Mouse (Mus musculus): ENCODE results near the gene Prkd2. TPM values are rescaled to one million over a fixed set of nuclear protein-coding genes. Genes with fewer than 3 reads are reported as not detected.
A peak's percentile ranks its signal among the peaks of the same experiment; 100 is the strongest.

Gene Prkd2
- polyA plus RNA-seq, 1 experiment from 2014 or later: 6.6 TPM

DNA sequence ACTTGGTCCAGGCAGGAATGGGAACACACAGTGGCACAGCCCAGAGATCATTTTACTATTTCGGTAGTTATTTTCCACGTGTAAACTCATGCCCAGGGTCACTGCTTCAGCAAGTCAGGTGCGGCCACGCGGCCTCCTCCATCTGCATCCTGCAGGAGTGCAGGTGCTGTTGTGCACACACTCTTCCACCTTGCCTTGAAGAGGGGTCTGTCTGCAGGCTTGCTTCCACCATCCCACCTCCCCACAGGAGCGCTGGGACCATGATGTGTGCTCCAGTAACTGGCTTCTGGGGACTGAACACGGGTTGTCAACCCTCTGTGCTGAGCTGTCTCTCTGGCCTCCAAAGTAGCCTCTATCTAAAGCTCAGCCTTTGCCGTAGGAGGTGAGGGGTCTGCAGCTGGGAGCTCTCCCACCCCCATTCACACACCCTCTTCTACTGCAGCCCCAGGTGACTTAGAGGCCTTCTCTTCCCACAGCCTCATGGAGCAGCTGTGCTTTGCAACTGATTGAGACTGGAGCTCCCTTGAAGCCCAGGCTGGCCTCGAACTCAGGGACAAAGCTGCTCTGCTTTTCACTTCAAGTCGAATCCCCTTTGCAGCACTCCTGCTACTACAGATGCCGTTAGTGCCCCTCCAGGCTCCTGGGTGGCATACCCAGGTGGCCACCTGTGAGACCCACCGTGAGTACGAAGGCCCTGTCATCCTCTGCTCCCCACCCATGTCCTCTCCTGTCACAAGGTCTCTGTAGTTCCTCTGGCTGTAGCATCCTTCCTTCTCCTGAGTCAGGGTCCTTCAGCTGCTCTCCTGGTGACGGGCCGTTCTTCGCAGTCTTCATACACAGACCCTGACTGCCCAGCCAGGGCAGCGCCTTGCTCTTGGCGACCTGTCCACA lies 72.0 kb downstream of the Prkd2 start:
- no peaks in the 10 kb centered on the region for H3K27me3 ChIP-seq (replicated peaks; ENCODE audit: control insufficient read depth, insufficient read depth, low read length)
- peaks cover 15% of the 10 kb centered on the region; the same call in 1 of the 2 replicates for H3K36me3 ChIP-seq (ENCODE audit: control insufficient read depth, insufficient read depth)
- no peak overlapping the region for H3K4me3 ChIP-seq (replicated peaks; ENCODE audit: low read length)
- no peak overlapping the region for H3K9ac ChIP-seq (replicated peaks; ENCODE audit: low read depth, low read length)
- WGBS: 83% methylated on average over 18 of the region's 18 CpGs
- H3K4me1 ChIP-seq (replicated peaks; ENCODE audit: control insufficient read depth, insufficient read depth, low read length): peaks cover 5% of the 10 kb centered on the region
- H3K4me2 ChIP-seq (ENCODE audit: low read length): no peak overlapping the region
- no peak overlapping the region for H3K27ac ChIP-seq (ENCODE audit: low read length)
- 0 out of 2 replicates have a peak, but pooled peaks have one; percentile 2 for ATAC-seq
- no peaks in the 10 kb centered on the region for H3K9me3 ChIP-seq (ENCODE audit: control insufficient read depth, low read length)

DNA sequence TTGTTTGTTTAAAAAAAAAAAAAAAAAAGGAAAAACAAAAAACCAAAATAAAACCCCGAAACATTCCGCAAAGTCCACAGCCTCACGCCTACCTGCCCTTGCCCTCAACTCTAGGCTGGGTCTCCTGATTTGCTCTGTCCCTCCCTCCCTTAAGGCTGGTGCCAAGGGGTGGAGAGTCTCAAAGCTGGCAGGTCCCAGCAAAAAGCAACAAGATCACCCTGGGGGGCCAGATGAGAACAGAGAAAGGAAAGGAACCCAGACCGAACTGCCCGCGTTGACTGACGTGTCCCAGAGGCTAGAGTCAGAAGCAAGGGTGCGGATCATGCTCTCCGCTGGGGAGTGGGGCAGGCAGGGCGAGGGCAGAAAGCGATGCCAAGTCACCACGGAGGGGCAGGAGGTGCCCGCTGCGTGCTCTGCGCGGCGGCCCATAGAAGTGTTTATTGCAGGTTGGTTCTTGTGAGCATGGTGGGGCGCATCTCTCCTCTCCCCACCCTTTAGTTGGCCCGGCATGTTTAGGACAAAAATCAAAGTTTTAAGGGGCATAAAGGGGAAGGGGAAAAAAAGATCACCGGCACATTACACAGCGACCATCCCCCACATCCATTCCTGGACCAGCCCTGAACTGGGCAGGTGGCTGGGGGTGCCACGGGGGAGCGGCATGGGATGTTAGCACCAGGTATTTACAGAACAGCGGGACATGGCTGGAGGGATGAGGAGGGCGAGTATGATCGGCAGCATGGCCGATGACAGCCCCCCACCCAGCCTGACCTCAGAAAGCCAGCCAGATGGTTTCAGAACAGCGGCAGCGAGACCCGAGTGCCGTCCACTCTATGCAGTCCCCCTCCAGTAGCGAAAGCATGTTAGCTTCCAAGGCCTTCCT lies 73.0 kb downstream of the Prkd2 start:
- H3K4me1 ChIP-seq (replicated peaks; ENCODE audit: control insufficient read depth, insufficient read depth, low read length): peaks cover 15% of the 10 kb centered on the region
- WGBS: 92% methylated on average over 32 of the region's 32 CpGs
- no peak overlapping the region for H3K27ac ChIP-seq (ENCODE audit: low read length)
- no peaks in the 10 kb centered on the region for H3K9me3 ChIP-seq (ENCODE audit: control insufficient read depth, low read length)
- peaks cover 15% of the 10 kb centered on the region; the same call in 1 of the 2 replicates for H3K36me3 ChIP-seq (ENCODE audit: control insufficient read depth, insufficient read depth)
- H3K27me3 ChIP-seq (replicated peaks; ENCODE audit: control insufficient read depth, insufficient read depth, low read length): no peaks in the 10 kb centered on the region
- H3K4me2 ChIP-seq (ENCODE audit: low read length): no peak overlapping the region
- no peak for ATAC-seq
- no peak overlapping the region for H3K9ac ChIP-seq (replicated peaks; ENCODE audit: low read depth, low read length)
- H3K4me3 ChIP-seq (replicated peaks; ENCODE audit: low read length): no peak overlapping the region

DNA sequence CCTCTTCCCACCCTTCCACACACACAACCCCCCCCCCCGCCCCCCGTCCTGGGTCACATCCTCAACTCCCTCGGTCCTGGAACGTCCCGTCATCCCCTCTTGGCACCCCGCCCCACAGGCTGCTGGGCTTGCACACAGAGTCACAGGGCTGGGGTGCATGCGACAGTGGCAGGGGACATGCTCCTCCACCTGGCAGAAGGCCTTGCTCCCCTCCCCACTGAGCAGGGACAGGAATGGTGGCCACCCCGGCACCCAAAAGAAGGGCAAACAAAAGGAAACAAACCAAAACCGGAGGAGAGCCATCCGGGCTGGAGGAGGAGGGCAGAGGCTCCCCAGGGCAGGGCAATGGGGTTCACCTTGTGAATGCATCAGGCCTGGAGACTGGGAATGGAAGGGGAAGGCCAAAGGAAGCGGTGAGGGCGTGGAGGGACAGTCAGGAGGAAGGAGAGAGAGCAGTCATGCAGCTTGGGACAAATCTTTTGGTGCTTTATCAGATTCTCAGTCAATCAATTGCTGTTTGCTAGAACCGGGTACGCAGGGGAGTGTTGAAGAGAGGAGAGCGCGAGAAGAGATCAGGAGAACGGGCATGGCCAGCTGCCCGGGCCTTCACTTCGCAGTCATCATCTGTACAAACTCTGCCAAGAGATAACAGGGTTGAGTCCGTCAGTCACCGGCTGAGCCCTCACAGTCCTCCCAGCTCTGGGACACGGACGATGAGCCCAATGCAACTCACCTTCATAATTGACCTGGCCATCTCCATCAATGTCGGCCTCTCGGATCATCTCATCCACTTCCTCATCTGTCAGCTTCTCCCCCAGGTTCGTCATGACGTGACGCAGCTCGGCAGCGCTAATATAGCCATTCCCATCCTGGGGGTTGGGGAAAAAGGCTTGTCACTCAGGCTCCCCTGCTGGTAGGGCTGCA lies 73.9 kb downstream of the Prkd2 start:
- no peak overlapping the region for H3K9ac ChIP-seq (replicated peaks; ENCODE audit: low read depth, low read length)
- no peak overlapping the region for H3K4me3 ChIP-seq (replicated peaks; ENCODE audit: low read length)
- ATAC-seq: no peak
- H3K4me1 ChIP-seq (replicated peaks; ENCODE audit: control insufficient read depth, insufficient read depth, low read length): peaks cover 24% of the 10 kb centered on the region
- H3K36me3 ChIP-seq (ENCODE audit: control insufficient read depth, insufficient read depth): peaks cover 15% of the 10 kb centered on the region; the same call in 1 of the 2 replicates
- H3K27me3 ChIP-seq (replicated peaks; ENCODE audit: control insufficient read depth, insufficient read depth, low read length): no peaks in the 10 kb centered on the region
- no peaks in the 10 kb centered on the region for H3K9me3 ChIP-seq (ENCODE audit: control insufficient read depth, low read length)
- 85% methylated on average over 30 of the region's 30 CpGs for WGBS
- H3K27ac ChIP-seq (ENCODE audit: low read length): no peak overlapping the region
- no peak overlapping the region for H3K4me2 ChIP-seq (ENCODE audit: low read length)

DNA sequence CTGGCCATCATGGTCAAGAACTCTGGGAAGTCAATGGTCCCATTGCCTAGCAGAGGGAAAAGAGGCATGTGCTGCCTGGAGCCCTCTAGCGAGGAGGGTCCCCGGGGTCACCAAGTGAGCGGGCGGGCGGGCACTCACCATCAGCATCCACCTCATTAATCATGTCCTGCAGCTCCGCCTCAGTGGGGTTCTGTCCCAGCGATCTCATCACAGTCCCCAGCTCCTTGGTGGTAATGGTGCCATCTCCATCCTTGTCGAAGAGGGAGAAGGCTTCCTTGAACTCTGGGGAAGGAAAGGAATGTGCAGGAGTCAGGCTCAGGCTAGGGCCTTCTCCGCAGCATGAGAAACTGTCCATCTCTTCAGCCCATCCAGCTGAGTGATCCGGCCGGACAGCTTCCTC lies 74.7 kb downstream of the Prkd2 start:
- Histone ChIP-seq H3K27ac (ENCODE audit: low read length) (no peak overlapping the region), H3K4me3 (replicated peaks; ENCODE audit: low read length) (no peak overlapping the region), H3K4me2 (ENCODE audit: low read length) (no peak overlapping the region), H3K27me3 (replicated peaks; ENCODE audit: control insufficient read depth, insufficient read depth, low read length) (no peaks in the 10 kb centered on the region), H3K9me3 (ENCODE audit: control insufficient read depth, low read length) (no peaks in the 10 kb centered on the region), H3K9ac (replicated peaks; ENCODE audit: low read depth, low read length) (no peak overlapping the region), H3K4me1 (replicated peaks; ENCODE audit: control insufficient read depth, insufficient read depth, low read length) (peaks cover 32% of the 10 kb centered on the region), H3K36me3 (ENCODE audit: control insufficient read depth, insufficient read depth) (peaks cover 15% of the 10 kb centered on the region; the same call in 1 of the 2 replicates)
- WGBS: 86% methylated on average over 11 of the region's 11 CpGs
- no peak for ATAC-seq

DNA sequence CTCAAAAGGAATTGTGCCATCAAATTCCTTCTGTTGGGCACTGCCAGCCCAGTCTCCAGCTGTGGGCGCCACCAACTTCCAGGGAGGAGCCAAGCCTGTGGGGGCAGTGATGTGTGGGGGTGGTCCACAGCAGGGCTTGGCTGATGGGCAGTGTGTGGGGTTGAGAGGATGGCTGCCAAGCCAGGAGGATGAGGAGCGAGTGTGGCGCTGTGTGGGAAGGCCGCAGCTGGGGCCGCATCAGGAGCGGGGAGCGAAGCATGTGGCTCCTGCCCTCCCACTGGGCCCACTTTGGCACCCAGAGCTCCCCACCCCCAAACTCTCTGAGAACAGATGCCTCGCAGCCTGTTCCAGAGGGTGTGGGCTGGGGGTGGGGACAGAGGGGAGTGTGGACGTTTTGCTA lies 75.3 kb downstream of the Prkd2 start:
- Histone ChIP-seq H3K4me1 (replicated peaks; ENCODE audit: control insufficient read depth, insufficient read depth, low read length) (peaks cover 36% of the 10 kb centered on the region), H3K9ac (replicated peaks; ENCODE audit: low read depth, low read length) (no peak overlapping the region), H3K27ac (ENCODE audit: low read length) (no peak overlapping the region), H3K4me3 (replicated peaks; ENCODE audit: low read length) (no peak overlapping the region), H3K4me2 (ENCODE audit: low read length) (no peak overlapping the region), H3K27me3 (replicated peaks; ENCODE audit: control insufficient read depth, insufficient read depth, low read length) (no peaks in the 10 kb centered on the region), H3K36me3 (ENCODE audit: control insufficient read depth, insufficient read depth) (peaks cover 15% of the 10 kb centered on the region; the same call in 1 of the 2 replicates), H3K9me3 (ENCODE audit: control insufficient read depth, low read length) (no peaks in the 10 kb centered on the region)
- WGBS: 68% methylated on average over 9 of the region's 9 CpGs
- no peak for ATAC-seq

DNA sequence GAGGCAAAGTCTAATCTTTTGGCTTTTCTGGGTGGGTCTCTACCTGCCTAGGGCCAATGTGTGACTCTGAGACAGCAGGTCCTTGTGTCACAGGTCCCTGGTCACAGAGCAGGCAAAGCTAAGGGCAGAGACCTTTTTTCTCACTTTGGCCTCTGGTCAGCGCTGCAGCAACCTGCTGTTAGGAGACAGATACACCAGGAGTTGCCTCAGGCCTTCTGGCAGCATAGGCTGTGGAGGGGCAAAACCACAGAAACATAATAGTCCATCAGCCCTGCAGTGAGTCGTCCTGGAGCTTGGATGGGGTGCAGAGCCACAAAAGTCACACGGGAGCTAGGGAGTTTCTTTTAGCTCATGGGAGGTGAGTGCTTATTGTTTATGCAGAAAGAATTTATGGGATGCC lies 76.0 kb downstream of the Prkd2 start:
- Histone ChIP-seq H3K36me3 (ENCODE audit: control insufficient read depth, insufficient read depth) (peaks cover 15% of the 10 kb centered on the region; the same call in 1 of the 2 replicates), H3K9ac (replicated peaks; ENCODE audit: low read depth, low read length) (no peak overlapping the region), H3K4me3 (replicated peaks; ENCODE audit: low read length) (no peak overlapping the region), H3K27me3 (replicated peaks; ENCODE audit: control insufficient read depth, insufficient read depth, low read length) (no peaks in the 10 kb centered on the region), H3K9me3 (ENCODE audit: control insufficient read depth, low read length) (no peaks in the 10 kb centered on the region), H3K4me1 (replicated peaks; ENCODE audit: control insufficient read depth, insufficient read depth, low read length) (peaks cover 36% of the 10 kb centered on the region), H3K4me2 (ENCODE audit: low read length) (no peak overlapping the region), H3K27ac (ENCODE audit: low read length) (no peak overlapping the region)
- 79% methylated on average over 3 of the region's 3 CpGs for WGBS
- ATAC-seq: no peak

DNA sequence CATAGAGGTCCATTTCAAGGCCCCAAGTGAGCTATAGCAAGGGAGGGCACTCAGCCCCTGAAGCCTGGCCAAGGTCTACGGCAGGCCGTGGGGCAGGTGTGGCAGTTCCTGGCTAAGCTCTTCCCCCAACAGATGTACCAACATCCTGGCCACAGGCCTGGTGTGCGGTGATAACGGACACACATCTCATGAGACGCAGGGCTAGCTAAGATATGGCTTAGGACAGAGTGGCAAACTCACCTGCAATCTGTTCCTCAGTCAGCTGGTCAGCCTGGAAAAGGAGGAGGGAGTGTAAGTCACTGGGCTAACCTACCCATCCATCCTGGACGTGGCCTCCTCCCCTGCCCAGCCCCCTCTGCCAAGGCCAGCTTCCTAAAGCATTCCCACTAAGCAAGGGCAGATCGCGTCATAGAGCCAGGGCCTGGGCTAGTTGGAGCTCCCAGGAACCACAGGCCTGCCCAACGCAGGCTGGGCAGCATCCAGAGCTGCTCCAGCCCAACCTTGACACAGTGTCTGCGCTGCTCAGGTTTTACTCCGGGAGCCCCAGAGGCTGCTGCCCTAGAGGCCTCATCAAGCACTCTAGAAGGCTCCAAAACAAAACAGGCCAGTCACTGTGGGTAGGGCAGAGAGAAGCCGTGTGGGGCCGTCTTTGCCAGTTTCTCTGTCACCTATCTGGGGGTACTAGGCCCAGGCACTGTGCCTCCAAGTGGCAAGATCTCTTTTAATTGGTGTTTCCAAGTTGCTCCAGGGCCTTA lies 76.9 kb downstream of the Prkd2 start:
- WGBS: 79% methylated on average over 13 of the region's 13 CpGs
- ATAC-seq: no peak
- peak overlapping the region; percentile 20 for H3K9ac ChIP-seq (replicated peaks; ENCODE audit: low read depth, low read length)
- no peaks in the 10 kb centered on the region for H3K27me3 ChIP-seq (replicated peaks; ENCODE audit: control insufficient read depth, insufficient read depth, low read length)
- H3K27ac ChIP-seq (ENCODE audit: low read length): no peak overlapping the region
- no peaks in the 10 kb centered on the region for H3K9me3 ChIP-seq (ENCODE audit: control insufficient read depth, low read length)
- H3K4me2 ChIP-seq (ENCODE audit: low read length): peak overlapping the region; percentile 28
- peaks cover 15% of the 10 kb centered on the region; the same call in 1 of the 2 replicates for H3K36me3 ChIP-seq (ENCODE audit: control insufficient read depth, insufficient read depth)
- H3K4me1 ChIP-seq (replicated peaks; ENCODE audit: control insufficient read depth, insufficient read depth, low read length): peaks cover 36% of the 10 kb centered on the region
- H3K4me3 ChIP-seq (replicated peaks; ENCODE audit: low read length): no peak overlapping the region; the same call in 1 of the 2 replicates

Data from forebrain, embryonic 16.5 days (tissue).